Mouse (Mus musculus) heart, embryonic 16.5 days (tissue): Measurements from ENCODE around the gene Ccdc87. TPM values are rescaled to one million over a fixed set of nuclear protein-coding genes. Genes with fewer than 3 reads are reported as not detected.

Experiments
- polyA plus RNA-seq: library from polyadenylated mRNA; unstranded; fragments of >200 nt; fragmentation: Nextera tagmentation; extraction: Ambion mirVana; gene quantifications from 2 replicates; pipeline ENCODE4 v1.2.1, GENCODE M21; 2015

Gene Ccdc87
- polyA plus RNA-seq, 1 experiment from 2014 or later = 0.16 TPM

Other genes starting within 250 kb of the Ccdc87 start
- gene Lrfn4, start 223.7 kb upstream of the Ccdc87 start, polyA plus RNA-seq = 1.8 and 3.2 TPM in 2 replicates
- 38.4 and 41.2 TPM in 2 replicates for gene Rce1, start 213.7 kb upstream of the Ccdc87 start, polyA plus RNA-seq
- gene Gm960, start 140.7 kb upstream of the Ccdc87 start, polyA plus RNA-seq = 0.62 and 0.66 TPM in 2 replicates
- gene Sptbn2, start 128.2 kb upstream of the Ccdc87 start, polyA plus RNA-seq = 0.14 and 0.31 TPM in 2 replicates
- gene Rbm4b, start 82.9 kb upstream of the Ccdc87 start, polyA plus RNA-seq = 34.1 and 38.0 TPM in 2 replicates
- 57.1 and 58.7 TPM in 2 replicates for gene Rbm4, start 45.5 kb upstream of the Ccdc87 start, polyA plus RNA-seq
- gene Gm21992, start 27.8 kb upstream of the Ccdc87 start, polyA plus RNA-seq = 16.2 and 23.9 TPM in 2 replicates
- 54.0 and 55.3 TPM in 2 replicates for gene Rbm14, start 27.7 kb upstream of the Ccdc87 start, polyA plus RNA-seq
- 39.4 and 40.5 TPM in 2 replicates for gene Ccs, start within 50 bp of the Ccdc87 start, polyA plus RNA-seq
- 35.0 and 42.0 TPM in 2 replicates for gene Ctsf, start 15.8 kb downstream of the Ccdc87 start, polyA plus RNA-seq
- gene Actn3, start 38.5 kb downstream of the Ccdc87 start, polyA plus RNA-seq = 5.2 and 10.7 TPM in 2 replicates
- gene Zdhhc24, start 39.3 kb downstream of the Ccdc87 start, polyA plus RNA-seq = 9.1 and 10.5 TPM in 2 replicates
- 1.8 and 2.8 TPM in 2 replicates for gene Bbs1, start 67.3 kb downstream of the Ccdc87 start, polyA plus RNA-seq
- gene Dpp3, start 88.9 kb downstream of the Ccdc87 start, polyA plus RNA-seq = 73.6 and 77.9 TPM in 2 replicates
- gene Peli3, start 103.8 kb downstream of the Ccdc87 start, polyA plus RNA-seq = 0.51 and 0.85 TPM in 2 replicates
- 88.9 and 94.5 TPM in 2 replicates for gene Mrpl11, start 122.8 kb downstream of the Ccdc87 start, polyA plus RNA-seq
- 0.09 and 0.10 TPM in 2 replicates for gene Npas4, start 150.9 kb downstream of the Ccdc87 start, polyA plus RNA-seq
- gene Slc29a2, start 184.5 kb downstream of the Ccdc87 start, polyA plus RNA-seq = 12.6 and 13.8 TPM in 2 replicates
- gene B4gat1, start 199.5 kb downstream of the Ccdc87 start, polyA plus RNA-seq = 43.4 and 43.5 TPM in 2 replicates
- gene AC124502.3, start 199.5 kb downstream of the Ccdc87 start, polyA plus RNA-seq = 2.6 and 2.7 TPM in 2 replicates
- 29.7 and 29.9 TPM in 2 replicates for gene Brms1, start 202.0 kb downstream of the Ccdc87 start, polyA plus RNA-seq
- 1.8 and 2.2 TPM in 2 replicates for gene Rin1, start 211.1 kb downstream of the Ccdc87 start, polyA plus RNA-seq
- gene Cd248, start 228.7 kb downstream of the Ccdc87 start, polyA plus RNA-seq = 21.1 and 23.4 TPM in 2 replicates
- 3.2 and 4.6 TPM in 2 replicates for gene Tmem151a, start 246.2 kb downstream of the Ccdc87 start, polyA plus RNA-seq
- gene Yif1a, start 249.2 kb downstream of the Ccdc87 start, polyA plus RNA-seq = 94.1 and 98.6 TPM in 2 replicates